Mouse (Mus musculus): Measurements from ENCODE around the gene Oprl1. TPM values are rescaled to one million over a fixed set of nuclear protein-coding genes. Genes with fewer than 3 reads are reported as not detected.

Gene Oprl1
- 0.12 and 0.14 TPM in 2 replicates for polyA plus RNA-seq (2015; fragmentation: Nextera tagmentation; extraction: Ambion mirVana)

- peak; percentile 17 for DNase-seq (ENCODE audit: low spot score)
Observed at GRCm38 (mm10) chr2:181714903-181715326, at the start of gene Oprl1. Gene Oprl1 (plus strand): TSS chr2:181715016.

- no peak for DNase-seq (ENCODE audit: low spot score)
Observed at GRCm38 (mm10) chr2:181670285-181670912, 44.4 kb upstream of the Oprl1 start.

DNA sequence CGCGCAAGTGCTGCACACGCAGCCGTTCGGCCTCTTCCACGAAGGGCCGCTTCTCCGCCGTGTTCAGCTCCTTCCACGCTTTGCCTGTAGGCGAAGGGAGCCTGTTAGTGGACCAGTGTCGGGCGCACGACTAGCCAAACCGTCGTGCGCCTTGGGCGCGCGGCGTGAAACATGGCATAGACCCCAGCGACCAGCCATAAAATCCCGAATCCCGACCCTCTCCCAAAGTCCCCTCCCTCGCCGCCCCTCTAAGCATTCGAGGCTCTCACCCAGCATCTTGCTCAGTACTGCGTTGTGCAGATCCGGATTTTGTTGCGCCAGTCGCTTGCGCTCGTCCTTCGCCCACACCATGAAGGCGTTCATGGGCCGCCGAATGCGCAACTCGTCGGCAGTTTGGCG is 43.9 kb upstream of the Oprl1 start:
- DNase-seq (ENCODE audit: low spot score), result no peak

DNA sequence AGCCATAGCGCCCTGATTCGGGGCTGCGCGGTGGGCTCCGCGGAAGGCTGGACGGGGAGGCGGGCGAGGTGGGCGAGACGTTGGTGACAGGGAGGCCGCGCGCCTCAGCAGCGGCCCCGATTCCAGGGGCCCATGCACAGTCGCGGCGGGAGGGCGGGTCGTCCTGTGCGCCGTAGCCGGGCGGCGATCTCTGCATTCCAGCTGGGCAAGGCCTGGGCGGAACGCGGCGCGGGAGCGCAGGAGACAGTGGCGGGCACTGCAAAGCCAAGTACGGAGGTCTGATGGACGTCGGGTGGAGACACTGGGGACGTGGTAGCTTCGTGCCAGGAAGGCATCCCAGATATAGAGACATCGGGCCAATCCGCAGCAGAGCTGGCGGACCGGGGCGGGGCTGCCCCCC is 43.5 kb upstream of the Oprl1 start, which contains the start of gene Sox18:
TSS of gene Sox18 (minus strand) at position 315 of the 400 bp plus-strand sequence.
- no peak for DNase-seq (ENCODE audit: low spot score)

DNA sequence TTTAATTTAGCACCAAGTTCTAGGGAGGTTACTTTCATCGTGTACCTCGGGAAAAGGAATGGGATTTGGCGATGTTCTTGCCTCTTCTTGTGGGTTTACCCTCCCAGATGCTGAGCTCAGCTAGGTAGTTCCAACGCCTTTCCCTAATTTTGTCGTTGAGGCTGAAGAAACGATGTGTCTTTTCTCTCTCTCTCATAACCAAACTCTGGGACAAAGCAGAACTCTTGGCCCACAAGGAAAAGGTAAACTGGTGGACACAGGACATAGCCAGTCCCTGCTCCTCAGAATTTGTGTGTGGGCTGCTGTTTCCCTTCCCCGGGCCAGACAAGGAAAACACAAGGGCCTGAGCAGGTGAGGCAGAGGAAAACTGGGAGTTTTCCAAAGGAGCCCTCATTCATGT is 42.8 kb upstream of the Oprl1 start:
- no peak for DNase-seq (ENCODE audit: low spot score)

GRCm38 (mm10) chr2:181673501-181673900 is 41.3 kb upstream of the Oprl1 start:
- no peak for DNase-seq (ENCODE audit: low spot score)

GRCm38 (mm10) chr2:181674934-181675333 is 39.9 kb upstream of the Oprl1 start:
- no peak for DNase-seq (ENCODE audit: low spot score)

- no peak for DNase-seq (ENCODE audit: low spot score)
Observed at GRCm38 (mm10) chr2:181675454-181675853, 39.4 kb upstream of the Oprl1 start.

GRCm38 (mm10) chr2:181676424-181676823 is 38.4 kb upstream of the Oprl1 start:
- no peak for DNase-seq (ENCODE audit: low spot score)

GRCm38 (mm10) chr2:181677096-181677754 is 37.6 kb upstream of the Oprl1 start:
- no peak for DNase-seq (ENCODE audit: low spot score)

DNA sequence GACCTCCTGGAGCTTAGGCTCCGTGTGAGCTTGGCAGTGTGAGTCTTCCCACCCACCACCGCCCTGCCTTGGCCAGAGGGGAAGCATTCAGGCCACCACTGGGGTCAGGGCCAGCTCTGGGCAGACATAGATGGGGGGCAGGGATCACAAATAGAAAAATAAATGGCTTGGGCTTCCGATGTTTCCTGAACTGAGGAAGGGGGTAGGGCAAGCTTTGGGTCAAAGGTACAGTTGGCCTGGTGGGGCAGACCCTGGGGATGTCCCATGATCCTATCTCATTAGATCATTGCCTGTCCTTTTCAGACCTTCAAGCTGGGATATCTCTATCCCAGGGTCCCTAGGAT is 37.1 kb upstream of the Oprl1 start:
- DNase-seq (ENCODE audit: low spot score), result no peak

DNA sequence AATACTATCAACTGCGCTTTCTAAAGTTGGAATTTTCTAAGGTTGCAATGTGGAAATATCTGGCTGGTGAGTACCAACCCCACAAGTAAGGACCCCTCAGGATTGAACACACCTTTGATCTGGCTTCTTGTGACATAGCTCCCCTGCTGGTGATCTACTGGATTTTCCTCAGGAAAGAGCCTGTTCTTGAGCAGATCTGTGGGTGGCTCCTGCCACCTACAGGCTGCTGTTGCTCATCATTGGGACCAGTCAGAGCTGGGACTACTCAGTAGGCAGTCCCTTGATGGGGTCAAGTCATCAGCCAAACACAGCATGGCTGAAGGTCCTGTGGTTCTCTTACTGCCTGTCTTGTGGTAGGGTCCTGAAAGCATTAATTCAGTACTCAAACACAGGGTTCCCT is 36.0 kb upstream of the Oprl1 start:
- peak; percentile 89 for DNase-seq (ENCODE audit: low spot score)

- DNase-seq (ENCODE audit: low spot score), result peak; percentile 59
Observed at GRCm38 (mm10) chr2:181679951-181680715, 34.7 kb upstream of the Oprl1 start, which contains the start of gene Tcea2. Gene Tcea2 (plus strand): TSS chr2:181680310.

DNA sequence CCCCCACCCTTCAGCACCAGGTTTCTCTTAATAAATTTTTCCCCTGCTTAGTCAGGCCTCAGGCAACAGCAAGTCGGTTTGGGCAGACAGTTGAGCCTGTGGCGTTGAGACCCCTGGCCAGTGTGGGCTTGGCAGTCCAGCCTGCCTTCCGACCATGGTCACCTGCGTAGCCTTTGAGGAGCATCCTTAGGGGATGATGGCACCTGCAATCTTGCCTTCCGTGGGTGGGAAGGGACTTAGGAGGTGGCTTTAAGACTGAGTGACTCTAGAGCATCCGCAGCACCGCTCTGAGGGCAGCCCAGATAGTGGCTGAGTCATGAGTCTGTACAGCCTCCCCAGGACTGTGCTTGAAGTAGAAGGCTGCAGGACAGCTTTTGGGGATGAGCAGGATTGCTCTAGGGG is 34.1 kb upstream of the Oprl1 start:
- no peak for DNase-seq (ENCODE audit: low spot score)

DNA sequence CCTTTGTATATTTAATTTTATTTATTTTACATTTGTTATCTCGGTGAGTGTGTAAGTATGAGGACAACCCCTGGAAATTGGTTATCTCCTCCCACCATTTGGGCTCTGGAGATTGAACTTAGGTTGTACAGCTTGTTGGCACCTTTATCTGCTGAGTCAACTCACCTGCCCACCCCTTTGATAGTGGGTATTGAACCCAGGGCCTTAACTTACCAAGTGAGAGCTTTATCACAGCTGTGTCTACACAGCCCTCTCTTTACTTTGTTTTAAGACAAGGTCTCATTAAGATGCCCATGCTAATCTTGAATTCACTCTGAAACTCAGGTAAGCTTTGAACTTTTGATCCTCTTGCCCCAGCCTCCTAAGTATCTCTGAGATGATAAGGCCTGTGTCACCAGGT is 32.8 kb upstream of the Oprl1 start:
- DNase-seq (ENCODE audit: low spot score), result no peak

DNA sequence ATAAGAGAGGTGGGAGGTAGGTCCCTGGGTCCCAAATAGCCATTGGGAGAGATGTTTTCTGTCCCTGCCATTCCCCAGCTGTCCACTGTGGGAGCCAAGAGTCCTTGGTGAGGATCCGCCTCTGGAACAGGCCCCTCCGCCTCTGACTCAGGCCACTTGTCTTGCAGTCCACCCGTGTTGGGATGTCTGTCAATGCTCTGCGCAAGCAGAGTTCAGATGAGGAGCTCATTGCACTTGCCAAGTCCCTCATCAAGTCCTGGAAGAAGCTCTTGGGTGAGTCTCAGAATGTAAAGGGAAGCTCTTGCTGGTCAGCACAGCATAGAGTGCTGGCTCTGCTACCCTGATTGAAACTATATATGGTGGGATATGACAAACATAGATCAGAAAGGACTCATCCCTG is 31.4 kb upstream of the Oprl1 start:
- no peak for DNase-seq (ENCODE audit: low spot score)

DNA sequence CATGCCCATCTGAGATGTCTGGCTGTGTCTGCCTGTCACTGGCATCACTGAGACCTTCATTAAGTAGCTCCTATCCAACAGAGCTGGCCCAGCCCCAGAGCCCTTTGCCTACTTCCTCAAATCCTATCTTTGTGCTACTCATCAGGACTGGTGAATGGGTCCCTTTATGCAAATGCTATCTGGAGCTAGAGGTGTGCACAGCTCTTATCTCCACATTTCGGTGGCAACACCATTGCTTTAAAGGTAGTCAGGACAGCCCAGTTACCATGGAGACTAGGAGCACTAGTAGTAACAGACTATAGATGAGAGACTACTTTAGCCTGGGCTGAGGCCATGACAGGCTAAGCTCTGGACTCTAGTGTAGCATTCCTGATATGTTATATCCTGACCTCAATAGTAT is 30.1 kb upstream of the Oprl1 start:
- DNase-seq (ENCODE audit: low spot score), result no peak

DNA sequence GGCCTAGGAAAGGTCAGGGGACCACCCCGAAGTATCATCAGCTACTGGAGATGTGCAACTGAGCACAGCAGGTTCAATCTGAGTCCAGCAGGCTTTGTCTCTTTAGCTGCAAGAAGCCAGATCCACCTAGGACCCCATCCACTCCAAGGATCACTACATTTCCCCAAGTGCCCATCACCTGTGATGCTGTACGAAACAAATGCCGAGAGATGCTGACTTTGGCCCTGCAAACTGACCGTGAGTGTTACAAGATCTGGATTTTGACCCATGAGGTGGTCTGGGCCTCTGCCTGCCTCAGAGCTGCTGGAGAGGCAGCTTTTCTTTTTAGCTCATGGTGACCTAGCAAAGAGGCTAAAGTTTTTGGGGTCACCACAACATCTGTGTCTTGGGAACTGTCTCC is 29.1 kb upstream of the Oprl1 start:
- no peak for DNase-seq (ENCODE audit: low spot score)

DNA sequence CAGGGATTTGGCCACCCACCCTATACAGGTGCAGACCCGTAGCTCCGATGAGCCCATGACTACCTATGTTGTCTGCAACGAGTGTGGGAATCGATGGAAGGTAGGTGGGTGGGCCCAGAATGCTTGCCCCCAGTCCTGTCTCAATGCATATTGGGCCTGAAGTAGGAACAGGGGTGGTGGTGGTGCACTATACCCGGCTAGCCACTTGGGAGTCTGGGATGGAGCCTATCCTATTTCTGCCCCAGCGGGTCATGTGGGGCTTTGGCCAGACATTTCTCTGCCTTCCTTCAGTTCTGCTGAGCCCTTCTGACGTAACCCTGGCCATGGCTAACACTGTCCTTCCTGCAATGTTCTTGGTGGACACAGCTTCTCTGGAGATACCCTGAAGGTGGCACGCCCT is 27.2 kb upstream of the Oprl1 start:
- DNase-seq (ENCODE audit: low spot score), result no peak

DNA sequence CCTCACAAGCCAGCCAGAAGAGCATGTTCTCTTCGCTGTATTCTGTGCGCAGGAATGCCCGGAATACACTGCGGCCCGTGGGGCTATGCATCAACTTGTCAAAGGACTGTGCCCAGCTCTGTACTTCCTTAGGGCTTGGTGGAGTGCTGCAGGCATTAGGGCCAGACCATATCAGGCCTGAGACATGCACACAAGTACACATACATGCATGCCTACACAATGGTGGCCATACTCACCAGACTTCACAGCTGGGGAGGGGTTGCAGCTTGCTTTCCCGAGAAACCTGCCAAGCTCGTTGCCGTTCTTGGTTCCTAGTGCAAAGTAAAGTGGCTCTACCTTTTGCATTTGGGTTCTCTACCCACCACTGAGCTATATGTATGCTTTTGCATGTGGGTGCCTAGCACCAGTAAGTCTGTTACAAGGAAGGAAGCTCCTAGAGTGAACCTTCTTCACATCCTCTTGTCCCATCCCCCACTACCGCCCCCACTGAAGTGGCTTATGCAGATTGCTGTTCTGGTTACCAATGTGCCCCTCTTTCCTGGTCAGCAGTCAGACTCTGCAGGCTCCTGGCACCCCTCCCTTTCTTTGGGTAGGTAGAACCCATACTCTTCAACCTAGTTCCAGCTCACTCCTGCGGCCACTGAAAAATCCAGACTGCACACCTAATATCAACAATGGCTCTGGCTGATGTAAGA is 25.2 kb upstream of the Oprl1 start:
- no peak for DNase-seq (ENCODE audit: low spot score)

- no peak for DNase-seq (ENCODE audit: low spot score)
Observed at GRCm38 (mm10) chr2:181691083-181691482, 23.7 kb upstream of the Oprl1 start.

GRCm38 (mm10) chr2:181691571-181691970 is 23.2 kb upstream of the Oprl1 start:
- DNase-seq (ENCODE audit: low spot score), result peak; percentile 43
